ENCODE assay signal across 15 mouse cellular contexts in genomic region chr2:157342328-157342926, GRCm38 (mm10). TPM values are rescaled to one million over a fixed set of nuclear protein-coding genes. Genes with fewer than 3 reads are reported as not detected.
A peak's percentile ranks its signal among the peaks of the same experiment; 100 is the strongest.
DNase-seq lines count a peak whose midpoint lies in the region; ATAC-seq lines count a peak whose summit lies in the region.
"Had no signal": no experiment of that assay in that cellular context is flagged by ENCODE, and none has a peak within 500 bp of the region (broad histone marks: within the 10 kb centered on the region; RNA-seq: fewer than 3 reads in every experiment).

No protein-coding gene starts in this region.

- no peak for ATAC-seq in forebrain, embryonic 15.5 days (replicated peaks)
- no peak for ATAC-seq in limb, embryonic 12.5 days (ENCODE audit: insufficient number of reproducible peaks, insufficient read depth, low FRiP score, low TSS enrichment, low read depth)
- no peak for ATAC-seq in neural tube, embryonic 13.5 days (ENCODE audit: low read depth)

- WGBS in forebrain, embryonic 15.5 days: 27% methylated on average over 5 of the region's 5 CpGs
- 61% methylated on average over 5 of the region's 5 CpGs for WGBS in limb, embryonic 12.5 days
- WGBS in neural tube, embryonic 13.5 days: 41% methylated on average over 5 of the region's 5 CpGs

- H3K27ac ChIP-seq in forebrain, embryonic 15.5 days (replicated peaks): peak overlapping the region; percentile 90
- H3K27ac ChIP-seq in limb, embryonic 12.5 days: peak overlapping the region; percentile 13; the same call in 1 of the 2 replicates
- H3K27ac ChIP-seq in neural tube, embryonic 13.5 days (replicated peaks): peak overlapping the region; percentile 84
- H3K27ac ChIP-seq: embryonic facial prominence, embryonic 15.5 days; liver, embryonic 14.5 days had no signal

- peak overlapping the region; percentile 40 for H3K9ac ChIP-seq in forebrain, embryonic 15.5 days (replicated peaks)
- no peak overlapping the region for H3K9ac ChIP-seq in limb, embryonic 12.5 days (replicated peaks)
- H3K9ac ChIP-seq in neural tube, embryonic 13.5 days: peak overlapping the region; percentile 56
- H3K9ac ChIP-seq: embryonic facial prominence, embryonic 15.5 days; liver, embryonic 14.5 days had no signal

- no peaks in the 10 kb centered on the region for H3K36me3 ChIP-seq in forebrain, embryonic 15.5 days
- H3K36me3 ChIP-seq in limb, embryonic 12.5 days: no peaks in the 10 kb centered on the region
- no peaks in the 10 kb centered on the region for H3K36me3 ChIP-seq in neural tube, embryonic 13.5 days
- H3K36me3 ChIP-seq: embryonic facial prominence, embryonic 15.5 days had no signal

- peak; percentile 18 for DNase-seq in embryo, embryonic 10.5 days (ENCODE audit: low spot score)
- DNase-seq in embryo, embryonic 10 days (ENCODE audit: low spot score): no peak
- no peak for DNase-seq in gastrocnemius, adult 18-20 months (ENCODE audit: low spot score)
- no peak for DNase-seq in natural killer cell, adult 2 months (ENCODE audit: low spot score in 2 of 2)
- DNase-seq in left cerebral cortex, adult 9 months (ENCODE audit: low spot score in 2 of 2): no peak
- DNase-seq: cerebellum, adult 9-10 months; kidney, postnatal 36 days; lung, postnatal 4 days had no signal

- H3K4me1 ChIP-seq in forebrain, embryonic 15.5 days: peaks cover 50% of the 10 kb centered on the region
- peaks cover 25% of the 10 kb centered on the region for H3K4me1 ChIP-seq in limb, embryonic 12.5 days (replicated peaks)
- peaks cover 51% of the 10 kb centered on the region for H3K4me1 ChIP-seq in neural tube, embryonic 13.5 days (replicated peaks)

- H3K27me3 ChIP-seq in forebrain, embryonic 15.5 days: no peaks in the 10 kb centered on the region
- no peaks in the 10 kb centered on the region; the same call in 1 of the 2 replicates for H3K27me3 ChIP-seq in limb, embryonic 12.5 days
- H3K27me3 ChIP-seq in neural tube, embryonic 13.5 days: no peaks in the 10 kb centered on the region
- H3K27me3 ChIP-seq: embryonic facial prominence, embryonic 15.5 days had no signal

- no peak overlapping the region for H3K4me2 ChIP-seq in forebrain, embryonic 15.5 days (replicated peaks)
- no peak overlapping the region for H3K4me2 ChIP-seq in limb, embryonic 12.5 days
- no peak overlapping the region for H3K4me2 ChIP-seq in neural tube, embryonic 13.5 days
- H3K4me2 ChIP-seq: embryonic facial prominence, embryonic 15.5 days had no signal

- no peaks in the 10 kb centered on the region for H3K9me3 ChIP-seq in forebrain, embryonic 15.5 days
- no peaks in the 10 kb centered on the region for H3K9me3 ChIP-seq in limb, embryonic 12.5 days
- no peaks in the 10 kb centered on the region for H3K9me3 ChIP-seq in neural tube, embryonic 13.5 days
- H3K9me3 ChIP-seq: embryonic facial prominence, embryonic 15.5 days had no signal

- no peak overlapping the region for H3K4me3 ChIP-seq in forebrain, embryonic 15.5 days
- no peak overlapping the region for H3K4me3 ChIP-seq in limb, embryonic 12.5 days (replicated peaks)
- H3K4me3 ChIP-seq in neural tube, embryonic 13.5 days: no peak overlapping the region
- H3K4me3 ChIP-seq: embryonic facial prominence, embryonic 15.5 days had no signal

RNA-seq across cellular contexts. Expression of gene Ghrh, which starts 4.9 kb away (rescaled TPM):
- polyA plus RNA-seq in forebrain, embryonic 15.5 days (2015; fragmentation: Nextera tagmentation; extraction: Ambion mirVana): 1.5 and 2.0 TPM in 2 replicates
- not detected in 2 replicates for polyA plus RNA-seq in limb, embryonic 12.5 days (2016; fragmentation: Nextera tagmentation; extraction: Ambion mirVana)
- polyA plus RNA-seq in neural tube, embryonic 13.5 days (2015; fragmentation: Nextera tagmentation; extraction: Ambion mirVana): 0.57 and 0.68 TPM in 2 replicates
- not detected for total RNA-seq in gastrocnemius, adult 18-20 months (2021)
- total RNA-seq: left cerebral cortex, postnatal 10 days; neutrophil, adult 5-6 weeks had no signal
- polyA plus RNA-seq: embryonic facial prominence, embryonic 15.5 days had no signal

RNA-seq across cellular contexts. Expression of gene Manbal, which starts 25.0 kb away (rescaled TPM):
- polyA plus RNA-seq in forebrain, embryonic 15.5 days (2015; fragmentation: Nextera tagmentation; extraction: Ambion mirVana): 105 TPM in 2 replicates
- polyA plus RNA-seq in limb, embryonic 12.5 days (2016; fragmentation: Nextera tagmentation; extraction: Ambion mirVana): 77.7 and 79.4 TPM in 2 replicates
- 77.6 and 89.9 TPM in 2 replicates for polyA plus RNA-seq in neural tube, embryonic 13.5 days (2015; fragmentation: Nextera tagmentation; extraction: Ambion mirVana)
- total RNA-seq in gastrocnemius, adult 18-20 months (2021): 10 to 100 TPM; 15.2 to 15.9 TPM

Comparison
In these comparisons a context has a peak if more than half of its experiments do, and no peak if none do; other contexts are left out.
1. H3K27ac ChIP-seq: peak in every context shown above with its lines; median percentile 90 in forebrain, embryonic 15.5 days; 84 in neural tube, embryonic 13.5 days; 13 in limb, embryonic 12.5 days.